Mouse (Mus musculus) forebrain, embryonic 11.5 days (tissue): ENCODE results near the gene Aasdh. TPM values are rescaled to one million over a fixed set of nuclear protein-coding genes. Genes with fewer than 3 reads are reported as not detected.

ENCODE experiments used
- ATAC-seq: fragments of 200-750 bp; cut with Nextera tagmentation; replicated peaks from 2 replicates; pipeline ENCODE4 v1.8.0; 2017; ENCODE audit warnings: moderate TSS enrichment; ENCODE audit not compliant: low FRiP score
- DNase-seq: peaks from one replicate; pipeline ENCODE4 v3.0.0-alpha.2; 2017; ENCODE audit warnings: low spot score
- H3K27ac ChIP-seq: fragments of 300-500 bp; sonication (generic); 2 replicates; pipeline ENCODE4 v1.5.1; 2014; ENCODE audit warnings: low read depth, low read length
- H3K27me3 ChIP-seq: fragments of 300-500 bp; sonication (generic); 2 replicates; pipeline ENCODE4 v1.6.1; 2014; ENCODE audit warnings: mild to moderate bottlenecking, low read length, mixed read lengths; ENCODE audit not compliant: control insufficient read depth, insufficient read depth
- H3K36me3 ChIP-seq: fragments of 300-500 bp; sonication (generic); 2 replicates; pipeline ENCODE4 v1.6.1; 2014; ENCODE audit warnings: mild to moderate bottlenecking, low read length, moderate library complexity, mixed read lengths; ENCODE audit not compliant: control insufficient read depth, insufficient read depth
- H3K4me1 ChIP-seq: fragments of 300-500 bp; sonication (generic); replicated peaks from 2 replicates; pipeline ENCODE4 v1.6.1; 2014; ENCODE audit warnings: low read length, mixed read lengths; ENCODE audit not compliant: control insufficient read depth, insufficient read depth
- H3K4me2 ChIP-seq: fragments of 300-500 bp; sonication (generic); 2 replicates; pipeline ENCODE4 v1.6.1; 2014; ENCODE audit warnings: low read depth, mild to moderate bottlenecking, low read length, moderate library complexity, mixed read lengths; ENCODE audit not compliant: severe bottlenecking
- H3K4me3 ChIP-seq: fragments of 300-500 bp; sonication (generic); 2 replicates; pipeline ENCODE4 v1.5.1; 2014; ENCODE audit warnings: low read depth, low read length
- H3K9ac ChIP-seq: fragments of 300-500 bp; sonication (generic); 2 replicates; pipeline ENCODE4 v1.6.1; 2014; ENCODE audit warnings: low read length
- H3K9me3 ChIP-seq: fragments of 300-500 bp; sonication (generic); 2 replicates; pipeline ENCODE4 v1.6.1; 2016; ENCODE audit warnings: low read length, mixed read lengths; ENCODE audit not compliant: control insufficient read depth
- WGBS: fragments of 180-500 bp; shearing (Covaris S2); extraction: QIAGEN DNeasy Blood & Tissue Kit; methylation state at CpG from one replicate; pipeline ENCODE4 v1.1.7; 2014; 5-methylcytosine and 5-hydroxymethylcytosine counted together
- polyA plus RNA-seq: library from polyadenylated mRNA; unstranded; fragments of >200 nt; fragmentation: Nextera tagmentation; extraction: Ambion mirVana; gene quantifications from 2 replicates; pipeline ENCODE4 v1.2.1, GENCODE M21; 2014

Aasdh gene
- polyA plus RNA-seq, result 23.6 and 27.5 TPM in 2 replicates

GRCm38 (mm10) chr5:76905405-76906154 is at the start of gene Aasdh:
Gene Aasdh, minus strand, starts transcription at chr5:76905514.
- H3K9me3 ChIP-seq, result no peaks in the 10 kb centered on the region
- peak within 1 kb of the TSS; percentile 74 for H3K4me2 ChIP-seq
- no peaks in the 10 kb centered on the region for H3K4me1 ChIP-seq
- peak within 1 kb of the TSS; percentile 82 for H3K9ac ChIP-seq
- peak; percentile 97 for ATAC-seq
- H3K36me3 ChIP-seq, result no peaks in the 10 kb centered on the region
- peak within 1 kb of the TSS; percentile 48; the same call in 1 of the 2 replicates for H3K27ac ChIP-seq
- 1% methylated on average over 47 of the region's 47 CpGs for WGBS
- H3K4me3 ChIP-seq, result peak within 1 kb of the TSS; percentile 65
- DNase-seq, result peak; percentile 100
- no peaks in the 10 kb centered on the region for H3K27me3 ChIP-seq

- no peak overlapping the region for H3K27ac ChIP-seq
- H3K36me3 ChIP-seq, result peaks cover 18% of the 10 kb centered on the region
- no peaks in the 10 kb centered on the region for H3K27me3 ChIP-seq
- 85% methylated on average over 6 of the region's 6 CpGs for WGBS
- no peaks in the 10 kb centered on the region for H3K9me3 ChIP-seq
- ATAC-seq (no peak), DNase-seq (no peak)
- no peak overlapping the region for H3K9ac ChIP-seq
- no peak overlapping the region for H3K4me2 ChIP-seq
- H3K4me1 ChIP-seq, result 0 out of 2 replicates have a peak, but pooled peaks cover 8% of the 10 kb centered on the region
- no peak overlapping the region for H3K4me3 ChIP-seq
These were observed 49.1 kb upstream of the Aasdh start for GRCm38 (mm10) chr5:76954271-76954900.

GRCm38 (mm10) chr5:76953794-76954193 is 48.5 kb upstream of the Aasdh start:
- DNase-seq (no peak), ATAC-seq (no peak)
- Histone ChIP-seq H3K9me3 (no peaks in the 10 kb centered on the region), H3K9ac (no peak overlapping the region), H3K27ac (no peak overlapping the region), H3K4me1 (0 out of 2 replicates have a peak, but pooled peaks cover 8% of the 10 kb centered on the region), H3K4me2 (no peak overlapping the region), H3K36me3 (peaks cover 18% of the 10 kb centered on the region), H3K27me3 (no peaks in the 10 kb centered on the region), H3K4me3 (no peak overlapping the region)
- WGBS, result 85% methylated on average over 3 of the region's 3 CpGs

DNA sequence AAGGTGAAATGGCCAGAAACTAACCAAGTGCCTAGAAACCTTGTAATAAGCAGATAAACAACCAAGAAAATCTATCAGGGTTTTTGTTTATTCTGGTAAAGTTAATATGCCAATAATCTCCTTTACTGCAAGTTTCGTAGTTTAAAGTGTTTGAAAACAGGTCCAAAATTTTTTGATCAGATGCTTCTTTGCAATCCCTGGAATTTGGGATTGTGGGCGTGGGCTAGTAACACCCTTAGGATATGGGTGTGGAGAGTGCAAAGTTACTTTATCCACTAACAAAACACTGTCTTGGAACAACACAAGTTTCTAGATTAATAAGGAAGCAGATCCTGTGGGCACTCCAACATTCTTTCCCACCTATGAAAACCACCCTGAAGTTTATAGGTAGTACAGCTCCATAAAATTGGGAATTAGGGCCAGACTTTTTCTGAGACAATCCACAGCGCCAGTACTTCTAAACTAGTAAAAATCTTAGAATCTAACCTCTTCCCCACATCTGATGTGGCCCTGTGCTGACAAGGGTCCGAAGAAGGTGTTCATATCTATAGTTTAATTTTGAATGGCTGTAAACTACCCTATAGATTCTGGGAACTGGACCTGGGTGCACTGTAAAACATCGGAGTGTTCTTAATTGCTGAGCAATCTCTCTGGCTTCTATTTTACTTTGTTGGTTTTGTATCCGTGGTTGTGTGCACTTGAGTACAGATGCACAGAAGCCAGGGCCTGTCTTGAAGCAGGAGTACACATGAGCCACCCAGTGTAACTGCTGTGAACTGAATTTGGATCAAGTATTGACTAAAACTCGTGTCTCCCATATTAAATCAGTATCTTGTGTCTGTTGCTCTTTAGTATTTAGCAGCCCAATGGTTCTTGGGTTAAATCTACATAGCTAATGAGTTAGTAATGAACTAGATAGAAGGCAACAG is 47.1 kb upstream of the Aasdh start:
- Histone ChIP-seq H3K4me3 (peak overlapping the region; percentile 74), H3K27me3 (no peaks in the 10 kb centered on the region), H3K27ac (peak overlapping the region; percentile 73), H3K4me1 (0 out of 2 replicates have a peak, but pooled peaks cover 8% of the 10 kb centered on the region), H3K9ac (peak overlapping the region; percentile 86), H3K4me2 (peak overlapping the region; percentile 73), H3K9me3 (no peaks in the 10 kb centered on the region), H3K36me3 (peaks cover 9% of the 10 kb centered on the region)
- WGBS, result 21% methylated on average over 7 of the region's 7 CpGs
- no peak for DNase-seq
- no peak for ATAC-seq

DNA sequence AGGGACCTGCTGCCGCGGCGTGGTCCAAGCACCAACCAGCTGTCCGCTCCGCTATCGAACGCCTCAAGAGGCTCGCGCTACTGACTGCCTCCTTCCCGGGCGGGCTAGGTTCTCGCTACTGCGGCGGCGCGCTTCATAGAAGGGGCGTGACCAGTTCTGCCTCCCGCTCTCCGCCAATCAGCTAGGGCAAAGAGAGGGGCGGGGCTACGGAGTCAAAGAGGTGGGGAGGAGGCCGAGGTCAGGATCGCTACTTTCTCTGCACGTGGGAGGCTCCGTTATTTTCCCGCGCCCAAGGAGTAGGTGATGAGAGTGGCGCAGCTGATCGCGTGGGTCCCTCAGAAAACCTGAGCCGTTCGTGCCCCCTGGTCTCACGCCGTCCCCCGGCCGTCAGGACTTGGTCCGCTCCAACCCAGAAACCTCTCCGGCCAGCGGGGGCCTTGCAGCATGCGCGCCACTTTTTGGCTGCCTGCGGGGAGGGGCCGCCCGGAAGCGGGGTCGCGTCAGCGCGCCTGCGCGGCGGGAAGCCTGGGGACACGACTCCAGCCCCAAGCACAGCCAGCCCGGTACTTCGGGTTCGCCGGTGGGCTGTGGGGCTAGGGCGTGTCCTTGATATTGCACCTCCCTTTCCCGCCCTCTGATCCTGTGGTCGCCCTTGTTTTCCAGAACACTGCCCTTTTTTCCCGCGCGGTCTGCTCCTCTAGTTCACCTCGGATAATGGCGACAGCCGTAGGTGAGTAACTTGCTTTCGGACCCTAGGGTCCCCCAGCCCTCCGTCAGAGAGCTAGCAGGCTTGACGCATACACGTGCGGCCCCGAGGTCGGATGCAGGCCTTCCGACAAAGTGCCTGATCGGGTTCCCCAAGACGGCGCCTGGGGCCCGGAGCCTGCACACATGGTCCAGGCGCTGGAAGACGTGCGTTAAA is 46.1 kb upstream of the Aasdh start, which contains the start of the genes Paics and Ppat:
TSS of gene Paics (plus strand) at position 202 of the 922 bp plus-strand sequence.
TSS of gene Ppat (minus strand) at position 473 of the 922 bp plus-strand sequence.
- peak; percentile 97 for ATAC-seq
- H3K27me3 ChIP-seq, result no peaks in the 10 kb centered on the region
- peak within 1 kb of the TSS; percentile 73 for H3K4me2 ChIP-seq
- H3K4me3 ChIP-seq, result peak within 1 kb of the TSS; percentile 74
- DNase-seq, result peak; percentile 99
- no peaks in the 10 kb centered on the region for H3K9me3 ChIP-seq
- peak within 1 kb of the TSS; percentile 86 for H3K9ac ChIP-seq
- 0 out of 2 replicates have a peak, but pooled peaks cover 8% of the 10 kb centered on the region for H3K4me1 ChIP-seq
- H3K36me3 ChIP-seq, result no peaks in the 10 kb centered on the region
- under 1% methylated on average over 78 of the region's 81 CpGs for WGBS
- peak within 1 kb of the TSS; percentile 73 for H3K27ac ChIP-seq

DNA sequence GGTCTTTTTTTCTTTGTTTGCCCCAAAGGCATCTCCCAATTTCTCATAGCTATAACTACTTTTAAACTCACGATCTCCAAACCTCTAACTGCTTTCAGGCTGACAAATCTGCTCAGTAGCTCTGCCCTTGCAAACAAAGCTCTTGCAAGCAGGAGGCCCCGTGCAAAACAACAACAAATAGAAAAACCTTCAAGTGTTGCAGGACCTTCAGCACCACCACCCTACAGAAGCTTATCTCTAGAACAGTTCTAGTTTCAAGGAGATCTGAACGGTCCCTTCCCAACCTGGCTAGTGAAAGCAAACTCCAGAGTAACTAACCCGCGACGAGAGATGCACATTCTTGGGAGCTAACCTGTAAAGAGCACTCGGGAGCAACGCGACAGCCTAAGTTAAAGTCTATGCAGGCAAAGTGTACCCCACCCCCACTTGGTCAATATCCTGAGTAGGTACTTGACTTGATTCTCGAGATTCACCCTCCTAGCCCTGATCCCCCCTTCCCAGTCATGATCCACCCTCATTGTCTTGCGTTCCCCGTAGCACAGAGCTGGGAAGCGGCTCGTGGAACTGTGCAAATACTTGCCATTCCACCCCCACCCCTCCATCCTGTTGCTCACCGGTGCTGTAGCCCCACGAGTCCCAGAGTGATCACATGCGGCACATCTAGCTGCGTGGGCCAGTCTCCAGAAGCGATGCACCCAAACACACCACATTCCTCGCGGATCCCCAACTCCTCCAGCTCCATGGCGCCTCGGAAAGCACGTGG is 45.2 kb upstream of the Aasdh start:
- ATAC-seq (no peak), DNase-seq (no peak)
- H3K27ac ChIP-seq, result peak overlapping the region; percentile 66; the same call in 1 of the 2 replicates
- H3K4me1 ChIP-seq, result 0 out of 2 replicates have a peak, but pooled peaks cover 8% of the 10 kb centered on the region
- H3K27me3 ChIP-seq, result no peaks in the 10 kb centered on the region
- under 1% methylated on average over 24 of the region's 24 CpGs for WGBS
- no peaks in the 10 kb centered on the region for H3K9me3 ChIP-seq
- peak overlapping the region; percentile 76 for H3K9ac ChIP-seq
- peak overlapping the region; percentile 73 for H3K4me2 ChIP-seq
- no peaks in the 10 kb centered on the region for H3K36me3 ChIP-seq
- H3K4me3 ChIP-seq, result peak overlapping the region; percentile 74

DNA sequence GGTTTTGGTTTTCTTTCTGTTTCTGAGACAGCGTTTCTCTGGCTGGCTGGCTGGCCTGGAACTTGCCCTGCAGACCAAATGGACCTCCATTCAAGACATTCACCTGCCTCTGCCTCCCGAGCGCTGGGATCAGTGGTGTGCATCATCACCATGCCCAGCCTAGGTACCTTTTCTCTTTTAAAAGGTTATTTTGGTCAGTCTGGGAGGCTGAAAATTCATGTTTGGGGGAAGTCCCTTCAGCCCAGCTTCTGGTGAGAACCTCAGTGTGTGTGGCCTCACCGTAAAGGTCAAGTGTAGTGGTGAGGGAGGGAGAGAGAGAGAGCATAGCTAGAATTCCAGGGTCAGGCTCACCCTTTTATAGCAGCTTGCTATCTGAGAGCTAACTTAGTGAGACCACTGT is 42.4 kb upstream of the Aasdh start:
- no peak for ATAC-seq
- 93% methylated on average over 4 of the region's 4 CpGs for WGBS
- H3K36me3 ChIP-seq, result no peaks in the 10 kb centered on the region; the same call in 1 of the 2 replicates

More for the DNA sequence above, 42.4 kb upstream of the Aasdh start:
- H3K9ac ChIP-seq, result no peak overlapping the region
- 0 out of 2 replicates have a peak, but pooled peaks cover 8% of the 10 kb centered on the region for H3K4me1 ChIP-seq
- H3K27ac ChIP-seq, result no peak overlapping the region
- H3K9me3 ChIP-seq, result no peaks in the 10 kb centered on the region
- no peak for DNase-seq
- H3K4me3 ChIP-seq, result no peak overlapping the region
- H3K4me2 ChIP-seq, result no peak overlapping the region
- no peaks in the 10 kb centered on the region for H3K27me3 ChIP-seq
